Mouse (Mus musculus) E14TG2a.4 (cell line): ENCODE measurements around the gene Agtpbp1.

ENCODE experiments used
- CTCF ChIP-seq: conservative IDR thresholded peaks from 2 replicates; pipeline ENCODE4 v1.5.1; 2014; ENCODE audit warnings: low read length
- NANOG ChIP-seq: IDR thresholded peaks from 2 replicates; pipeline ENCODE4 v1.6.1; 2014; ENCODE audit warnings: borderline replicate concordance, low read length, mixed read lengths

DNA sequence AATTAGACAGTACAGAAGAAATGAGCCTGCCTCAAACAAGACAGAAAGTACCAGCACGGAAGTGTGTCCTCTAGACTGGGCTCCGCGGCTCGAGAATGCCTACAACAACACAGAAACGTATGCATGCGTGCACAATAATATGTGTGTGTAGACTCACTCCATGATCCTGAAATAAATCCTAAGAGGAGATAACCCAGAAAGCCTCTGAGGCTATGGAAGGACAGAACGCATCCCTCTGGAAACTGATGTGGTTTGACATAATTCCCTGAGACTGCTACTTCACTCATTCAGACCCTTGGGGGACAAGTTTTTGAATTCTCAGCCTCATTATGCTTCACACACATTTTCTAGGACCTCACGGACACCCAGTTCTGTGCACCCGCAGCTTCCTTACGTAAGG is 42.6 kb downstream of the Agtpbp1 start:
- TF ChIP-seq CTCF (no peak), NANOG (no peak)
